Mouse (Mus musculus): Measurements from ENCODE around the gene Dab2ip. TPM values are rescaled to one million over a fixed set of nuclear protein-coding genes. Genes with fewer than 3 reads are reported as not detected.

Gene Dab2ip
- 100 to 1,000 TPM; 155 to 169 TPM for total RNA-seq (2021)
- long read RNA-seq, experiment 1, full-length matches to known transcripts: 1 of 98 reads
- long read RNA-seq, experiment 1, partial matches to known transcripts: 56 of 98 reads
- long read RNA-seq, experiment 1, other reads (novel, unspliced or antisense): 41 of 98 reads
- long read RNA-seq, experiment 2, full-length matches to known transcripts: 4 of 98 reads
- long read RNA-seq, experiment 2, partial matches to known transcripts: 56 of 98 reads
- long read RNA-seq, experiment 2, other reads (novel, unspliced or antisense): 38 of 98 reads

GRCm38 (mm10) chr2:35557911-35558825, at the start of gene Dab2ip:
Gene Dab2ip, plus strand, starts transcription at chr2:35558266.
- intact Hi-C loops (cut with DNase I): no loop called here
- peak; percentile 70 to 76 for DNase-seq (ENCODE audit: low spot score in 2 of 2)

GRCm38 (mm10) chr2:35508597-35509342, 49.3 kb upstream of the Dab2ip start:
- intact Hi-C loops (cut with DNase I): no loop called here
- DNase-seq (ENCODE audit: low spot score in 2 of 2): peak; percentile 72 to 91

- intact Hi-C loops (cut with DNase I): no loop called here
- DNase-seq (ENCODE audit: low spot score in 2 of 2): peak in 1 of 2 experiments; percentile 28
Measured at GRCm38 (mm10) chr2:35509343-35509667, 48.8 kb upstream of the Dab2ip start.

GRCm38 (mm10) chr2:35509888-35510287, 48.2 kb upstream of the Dab2ip start:
- DNase-seq (ENCODE audit: low spot score in 2 of 2): no peak
- intact Hi-C loops (cut with DNase I): loop anchor here (10.0 kb wide), 1 partner anchor 215 kb away; no protein-coding TSS in a partner anchor

- intact Hi-C loops (cut with DNase I): loop anchor here (10.0 kb wide), 1 partner anchor 216 kb away; no protein-coding TSS in a partner anchor
Measured at GRCm38 (mm10) chr2:35510920-35511319, 47.1 kb upstream of the Dab2ip start.

GRCm38 (mm10) chr2:35512226-35512625, 45.8 kb upstream of the Dab2ip start:
- intact Hi-C loops (cut with DNase I): loop anchor here (10.0 kb wide), 1 partner anchor 217 kb away; no protein-coding TSS in a partner anchor
- no peak for DNase-seq (ENCODE audit: low spot score in 2 of 2)

More at GRCm38 (mm10) chr2:35510920-35511319, 47.1 kb upstream of the Dab2ip start:
- DNase-seq (ENCODE audit: low spot score in 2 of 2): no peak

GRCm38 (mm10) chr2:35514051-35514892, 43.8 kb upstream of the Dab2ip start:
- DNase-seq (ENCODE audit: low spot score in 2 of 2): peak; percentile 23 to 41
- intact Hi-C loops (cut with DNase I): loop anchor here (10.0 kb wide), 1 partner anchor 219 kb away; no protein-coding TSS in a partner anchor

GRCm38 (mm10) chr2:35526612-35527242, 31.3 kb upstream of the Dab2ip start:
- intact Hi-C loops (cut with DNase I): no loop called here
- no peak for DNase-seq (ENCODE audit: low spot score in 2 of 2)

GRCm38 (mm10) chr2:35529086-35529485, 29.0 kb upstream of the Dab2ip start:
- DNase-seq (ENCODE audit: low spot score in 2 of 2): no peak
- intact Hi-C loops (cut with DNase I): no loop called here

- peak; percentile 58 to 60 for DNase-seq (ENCODE audit: low spot score in 2 of 2)
- intact Hi-C loops (cut with DNase I): loop anchor here (10.0 kb wide), 1 partner anchor 685 kb away; no protein-coding TSS in a partner anchor
Measured at GRCm38 (mm10) chr2:35529856-35530255, 28.2 kb upstream of the Dab2ip start.

- DNase-seq (ENCODE audit: low spot score in 2 of 2): no peak
- intact Hi-C loops (cut with DNase I): loop anchor here (10.0 kb wide), 1 partner anchor 684 kb away; no protein-coding TSS in a partner anchor
Measured at GRCm38 (mm10) chr2:35530732-35531131, 27.3 kb upstream of the Dab2ip start.

- intact Hi-C loops (cut with DNase I): loop anchor here (10.0 kb wide), 1 partner anchor 681 kb away; no protein-coding TSS in a partner anchor
- DNase-seq (ENCODE audit: low spot score in 2 of 2): no peak
Measured at GRCm38 (mm10) chr2:35533646-35534045, 24.4 kb upstream of the Dab2ip start.

GRCm38 (mm10) chr2:35539276-35539972, 18.6 kb upstream of the Dab2ip start:
- DNase-seq (ENCODE audit: low spot score in 2 of 2): peak; percentile 89 to 91
- intact Hi-C loops (cut with DNase I): loop anchor here (10.0 kb wide), 1 partner anchor 675 kb away; no protein-coding TSS in a partner anchor

GRCm38 (mm10) chr2:35540798-35541197, 17.3 kb upstream of the Dab2ip start:
- DNase-seq (ENCODE audit: low spot score in 2 of 2): no peak
- intact Hi-C loops (cut with DNase I): no loop called here

GRCm38 (mm10) chr2:35544717-35545116, 13.3 kb upstream of the Dab2ip start:
- peak; percentile 70 to 71 for DNase-seq (ENCODE audit: low spot score in 2 of 2)
- intact Hi-C loops (cut with DNase I): loop anchor here (2.0 to 5.0 kb wide), 3 partner anchors 103 to 386 kb away; no protein-coding TSS in a partner anchor

- intact Hi-C loops (cut with DNase I): loop anchor here (2.0 to 5.0 kb wide), 3 partner anchors 102 to 386 kb away; no protein-coding TSS in a partner anchor
- DNase-seq (ENCODE audit: low spot score in 2 of 2): no peak
Measured at GRCm38 (mm10) chr2:35545125-35545590, 12.9 kb upstream of the Dab2ip start.

GRCm38 (mm10) chr2:35546462-35546861, 11.6 kb upstream of the Dab2ip start:
- DNase-seq (ENCODE audit: low spot score in 2 of 2): no peak
- intact Hi-C loops (cut with DNase I): loop anchor here (5.0 kb wide), 1 partner anchor 101 kb away; no protein-coding TSS in a partner anchor

Measured in left cerebral cortex, postnatal 14 days (tissue).